Mouse (Mus musculus): ENCODE data around the gene Ppara.

- TF ChIP-seq CTCF (IDR thresholded peaks at IDR 0.05; ENCODE audit: borderline replicate concordance, insufficient read depth, low read length): no peak
- TF ChIP-seq POLR2A (IDR thresholded peaks at IDR 0.05; ENCODE audit: low read depth, low read length): no peak
Measured at GRCm38 (mm10) chr15:85749141-85749540, 14.4 kb downstream of the Ppara start.
